Mouse (Mus musculus) macrophage (primary cell): ENCODE results near the gene Lig1. TPM values are rescaled to one million over a fixed set of nuclear protein-coding genes. Genes with fewer than 3 reads are reported as not detected.

ENCODE experiments used
- polyA plus RNA-seq: library from polyadenylated mRNA; stranded (reverse); fragments of 250-400 nt; gene quantifications from 3 replicates; pipeline ENCODE4 v1.2.4, GENCODE M21; 2018; ENCODE audit warnings: inconsistent platforms

Gene Lig1
- polyA plus RNA-seq, 1 experiment from 2014 or later, result 35.3 TPM

Other genes starting within 250 kb of the Lig1 start
- gene Chmp2a, start 242.5 kb upstream of the Lig1 start, polyA plus RNA-seq, result 186 to 358 TPM (median 214 TPM) in 3 replicates
- gene Ube2m, start 239.0 kb upstream of the Lig1 start, polyA plus RNA-seq, result 132 to 209 TPM (median 195 TPM) in 3 replicates
- gene Mzf1, start 222.5 kb upstream of the Lig1 start, polyA plus RNA-seq, result 0.28 to 0.98 TPM (median 0.39 TPM) in 3 replicates
- not detected in 3 replicates for gene Vmn1r85, start 182.1 kb upstream of the Lig1 start, polyA plus RNA-seq
- not detected in 3 replicates for gene Vmn1r86, start 157.4 kb upstream of the Lig1 start, polyA plus RNA-seq
- gene Vmn1r87, start 137.1 kb upstream of the Lig1 start, polyA plus RNA-seq, result not detected in 3 replicates
- gene Vmn1r88, start 117.7 kb upstream of the Lig1 start, polyA plus RNA-seq, result not detected in 3 replicates
- not detected in 3 replicates for gene Vmn1r89, start 64.3 kb upstream of the Lig1 start, polyA plus RNA-seq
- gene Zswim9, start 1.4 kb downstream of the Lig1 start, polyA plus RNA-seq, result 2.6 to 4.6 TPM (median 4.1 TPM) in 3 replicates
- gene Pla2g4c, start 47.4 kb downstream of the Lig1 start, polyA plus RNA-seq, result 0.12 to 0.19 TPM in 2 of 3 replicates, not detected in the other
- not detected in 3 replicates for gene Cabp5, start 120.8 kb downstream of the Lig1 start, polyA plus RNA-seq
- gene Bsph1, start 173.6 kb downstream of the Lig1 start, polyA plus RNA-seq, result not detected in 3 replicates